Mouse (Mus musculus): ENCODE results near the gene Orc3. TPM values are rescaled to one million over a fixed set of nuclear protein-coding genes. Genes with fewer than 3 reads are reported as not detected.

The Orc3 gene
- total RNA-seq (2012; rRNA removed) = 48.0 and 54.5 TPM in 2 replicates
- polyA plus RNA-seq (2012; ENCODE audit: insufficient read depth in 1 of 2, insufficient read length in 2 of 2, low read depth in 1 of 2, low replicate concordance in 2 of 2, missing spikeins in 1 of 2) = 10 to 100 TPM in 1 of 2 experiments, not detected in 1; 74.2 TPM

- Histone ChIP-seq H3K27ac (ENCODE audit: control insufficient read depth, low read depth, low read length) (peak within 1 kb of the TSS; percentile 72), H3K4me1 (ENCODE audit: control insufficient read depth in 1 of 2, insufficient read depth in 2 of 2, low read length in 2 of 2) (peaks cover 3 to 9% of the 10 kb centered on the region in 2 experiments; a peak in 3 of 4 replicates), H3K27me3 (ENCODE audit: control insufficient read depth in 1 of 2, insufficient read depth in 2 of 2, low read length in 2 of 2) (no peaks in the 10 kb centered on the region), H3K4me3 (ENCODE audit: control insufficient read depth in 1 of 2, insufficient read depth in 1 of 2, low read depth in 2 of 2, low read length in 2 of 2) (peak within 1 kb of the TSS; percentile 86 to 95), H3K9ac (ENCODE audit: control insufficient read depth, low read depth, low read length, poor library complexity, severe bottlenecking) (peak within 1 kb of the TSS; percentile 93), H3K79me2 (ENCODE audit: control insufficient read depth, insufficient read depth, low read length, poor library complexity) (peaks cover 32% of the 10 kb centered on the region), H3K9me3 (replicated peaks; ENCODE audit: insufficient read depth, low read length) (no peaks in the 10 kb centered on the region), H3K36me3 (ENCODE audit: control insufficient read depth in 1 of 2, insufficient read depth in 2 of 2, low read length in 2 of 2) (peaks cover 5 to 13% of the 10 kb centered on the region in 2 experiments)
- DNase-seq (ENCODE audit: low read depth, low spot score) = peak; percentile 95
- TF ChIP-seq TCF12 (IDR thresholded peaks at IDR 0.05; ENCODE audit: low read depth, low read length) (peak; percentile 79), ZMIZ1 (IDR thresholded peaks at IDR 0.05; ENCODE audit: low read depth, low read length) (peak; percentile 71; the same call in 1 of the 2 replicates), E2F4 (IDR thresholded peaks at IDR 0.05; ENCODE audit: borderline replicate concordance, low read depth, low read length) (peak; percentile 73; the same call in 1 of the 2 replicates), KAT2A (conservative IDR thresholded peaks at IDR 0.05; ENCODE audit: low read depth, low read length) (no peak; the same call in 1 of the 2 replicates), GATA1 (IDR thresholded peaks at IDR 0.05; ENCODE audit: low read depth, low read length) (no peak), MAX (IDR thresholded peaks at IDR 0.05; ENCODE audit: low read length) (peak; percentile 82), USF1 (IDR thresholded peaks at IDR 0.05; ENCODE audit: low read depth, low read length) (no peak), JUND (IDR thresholded peaks at IDR 0.05; ENCODE audit: low read depth, low read length) (no peak), MXI1 (IDR thresholded peaks at IDR 0.05; ENCODE audit: low read depth, low read length) (peak; percentile 96), EP300 (IDR thresholded peaks at IDR 0.05; ENCODE audit: low read depth in 1 of 2, low read length in 2 of 2) (no peak), POLR2AphosphoS5 (IDR thresholded peaks at IDR 0.05; ENCODE audit: borderline replicate concordance, low read depth, low read length) (no peak), ZKSCAN1 (IDR thresholded peaks at IDR 0.05; ENCODE audit: low read depth, low read length) (no peak), GABPA (IDR thresholded peaks at IDR 0.05; ENCODE audit: low read depth, low read length) (no peak), TAL1 (IDR thresholded peaks at IDR 0.05; ENCODE audit: low read length) (no peak), ELF1 (IDR thresholded peaks at IDR 0.05; ENCODE audit: low read depth, low read length) (peak; percentile 94), CHD2 (IDR thresholded peaks at IDR 0.05; ENCODE audit: low read length) (no peak), BHLHE40 (IDR thresholded peaks at IDR 0.05; ENCODE audit: borderline replicate concordance, low read depth, low read length) (no peak), RCOR1 (IDR thresholded peaks at IDR 0.05; ENCODE audit: low read depth, low read length) (no peak; the same call in 1 of the 2 replicates), HCFC1 (IDR thresholded peaks at IDR 0.05; ENCODE audit: low read depth, low read length) (peak; percentile 90), SMC3 (IDR thresholded peaks at IDR 0.05; ENCODE audit: low read depth, low read length) (no peak), NRF1 (IDR thresholded peaks at IDR 0.05; ENCODE audit: insufficient read depth, low read depth, low read length, poor library complexity, severe bottlenecking) (peak; percentile 88), MYB (IDR thresholded peaks at IDR 0.05; ENCODE audit: low read depth, low read length) (no peak), CTCF (IDR thresholded peaks at IDR 0.05 in 2 of 3, conservative IDR thresholded peaks at IDR 0.05 in 1 of 3; ENCODE audit: control insufficient read depth in 1 of 3, insufficient read depth in 1 of 3, low read depth in 2 of 3, low read length in 3 of 3, poor library complexity in 1 of 3, severe bottlenecking in 1 of 3) (0 out of 6 replicates have a peak, but pooled peaks of 1 of the 3 experiments have one; percentile 2), ZC3H11A (IDR thresholded peaks at IDR 0.05; ENCODE audit: low read depth, low read length) (no peak), CHD1 (IDR thresholded peaks at IDR 0.05; ENCODE audit: low read depth, low read length) (peak; percentile 86; the same call in 1 of the 2 replicates), MYC (IDR thresholded peaks at IDR 0.05; ENCODE audit: low read depth, low read length) (peak; percentile 91), NELFE (IDR thresholded peaks at IDR 0.05; ENCODE audit: low read depth, low read length) (peak; percentile 94), UBTF (IDR thresholded peaks at IDR 0.05; ENCODE audit: borderline replicate concordance, insufficient read depth, low read depth, low read length) (no peak), ETS1 (IDR thresholded peaks at IDR 0.05; ENCODE audit: low read depth, low read length) (no peak), MAFK (IDR thresholded peaks at IDR 0.05; ENCODE audit: borderline replicate concordance, low read depth, low read length) (no peak), ZNF384 (IDR thresholded peaks at IDR 0.05; ENCODE audit: low read depth, low read length) (no peak), MEF2A (IDR thresholded peaks at IDR 0.05; ENCODE audit: extremely low read depth, insufficient replicate concordance, low read depth, low read length, poor library complexity, severe bottlenecking) (no peak), SIN3A (IDR thresholded peaks at IDR 0.05; ENCODE audit: low read length) (peak; percentile 93), MAZ (IDR thresholded peaks at IDR 0.05; ENCODE audit: low read depth, low read length) (no peak; the same call in 1 of the 2 replicates), RAD21 (IDR thresholded peaks at IDR 0.05; ENCODE audit: low read depth, low read length) (no peak), TBP (IDR thresholded peaks at IDR 0.05; ENCODE audit: low read depth, low read length) (peak; percentile 84), POLR2A (IDR thresholded peaks at IDR 0.05; ENCODE audit: control insufficient read depth in 1 of 2, insufficient read depth in 1 of 2, low read depth in 1 of 2, low read length in 2 of 2, poor library complexity in 1 of 2) (peak; percentile 80 to 89)
These were observed at the start of gene Orc3, which contains the start of gene Rars2 for GRCm38 (mm10) chr4:34614630-34615094. Gene Orc3, minus strand, starts transcription at chr4:34614944. Gene Rars2, plus strand, starts transcription at chr4:34614957.
